12 mouse cellular contexts compared by ENCODE assay signal in the genomic region with DNA sequence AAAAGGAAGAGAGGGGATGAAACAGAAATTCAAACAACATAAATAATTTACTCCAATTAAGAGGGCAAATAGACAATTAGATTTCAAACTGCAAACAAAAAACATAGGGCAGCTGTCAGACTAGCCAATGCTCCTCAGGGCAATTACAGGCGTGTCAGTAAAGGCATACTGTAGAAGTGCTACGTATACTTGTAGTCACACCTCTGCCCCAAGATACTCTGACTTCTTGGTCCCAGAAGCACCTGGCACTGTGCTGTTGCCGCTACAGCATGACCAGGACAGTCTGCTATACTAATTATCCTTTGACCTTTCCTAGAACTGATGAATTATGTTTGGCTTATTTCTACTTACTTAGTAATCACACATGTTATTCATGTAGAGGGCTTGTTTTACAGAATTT.
"Had no signal": no experiment of that assay in that cellular context is flagged by ENCODE, and none has a peak within 500 bp of the region (broad histone marks: within the 10 kb centered on the region; RNA-seq: fewer than 3 reads in every experiment).

No protein-coding gene starts in this region.

- H3K4me3 ChIP-seq: limb, embryonic 12.5 days had no signal

- ATAC-seq: lung, postnatal 0 days had no signal

- H3K9ac ChIP-seq: limb, embryonic 12.5 days; liver, embryonic 14.5 days had no signal

- H3K27ac ChIP-seq: limb, embryonic 12.5 days; liver, embryonic 14.5 days had no signal

- H3K36me3 ChIP-seq: limb, embryonic 12.5 days had no signal

- H3K4me2 ChIP-seq: limb, embryonic 12.5 days had no signal

- H3K27me3 ChIP-seq: limb, embryonic 12.5 days had no signal

- DNase-seq: kidney, adult 8-10 months; kidney, postnatal 36 days; layer of hippocampus, adult 9-11 months; liver; lung, adult 18-20 months; lung, postnatal 36 days; right cerebral cortex, adult 18-20 months; right cerebral cortex, postnatal 25 days; thymus, postnatal 36 days had no signal

- H3K9me3 ChIP-seq: limb, embryonic 12.5 days had no signal
